Mouse (Mus musculus): ENCODE results near the gene Cxcl9.

Cxcl9 gene

DNA sequence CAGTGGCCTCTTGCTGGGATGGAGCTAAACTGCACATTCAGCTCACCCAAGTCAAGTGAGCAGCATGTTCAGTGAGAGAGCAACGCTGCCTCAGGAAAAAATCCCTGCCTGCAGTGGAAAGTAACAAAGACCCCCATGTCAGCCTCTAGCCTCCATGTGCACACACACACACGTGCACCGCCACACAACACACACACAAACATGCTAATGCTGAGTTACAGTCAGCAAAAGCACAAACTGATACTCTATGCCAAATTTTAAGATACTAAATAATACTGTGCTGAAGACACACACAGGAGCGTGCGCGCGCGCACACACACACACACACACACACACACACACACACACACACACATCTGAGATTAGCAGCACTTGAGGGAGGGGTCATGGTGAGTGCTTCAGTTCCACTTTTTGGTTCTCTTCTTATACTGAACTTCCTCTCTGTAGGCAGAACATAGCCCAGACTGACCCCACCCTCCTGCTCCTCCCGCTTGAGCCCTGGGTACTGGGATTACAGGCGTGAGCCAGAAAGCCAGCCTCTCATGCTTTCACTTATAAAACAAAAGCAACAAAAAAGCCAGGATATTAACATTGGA, 48.8 kb downstream of the Cxcl9 start:
- no peak for DNase-seq (ENCODE audit: low spot score)

DNA sequence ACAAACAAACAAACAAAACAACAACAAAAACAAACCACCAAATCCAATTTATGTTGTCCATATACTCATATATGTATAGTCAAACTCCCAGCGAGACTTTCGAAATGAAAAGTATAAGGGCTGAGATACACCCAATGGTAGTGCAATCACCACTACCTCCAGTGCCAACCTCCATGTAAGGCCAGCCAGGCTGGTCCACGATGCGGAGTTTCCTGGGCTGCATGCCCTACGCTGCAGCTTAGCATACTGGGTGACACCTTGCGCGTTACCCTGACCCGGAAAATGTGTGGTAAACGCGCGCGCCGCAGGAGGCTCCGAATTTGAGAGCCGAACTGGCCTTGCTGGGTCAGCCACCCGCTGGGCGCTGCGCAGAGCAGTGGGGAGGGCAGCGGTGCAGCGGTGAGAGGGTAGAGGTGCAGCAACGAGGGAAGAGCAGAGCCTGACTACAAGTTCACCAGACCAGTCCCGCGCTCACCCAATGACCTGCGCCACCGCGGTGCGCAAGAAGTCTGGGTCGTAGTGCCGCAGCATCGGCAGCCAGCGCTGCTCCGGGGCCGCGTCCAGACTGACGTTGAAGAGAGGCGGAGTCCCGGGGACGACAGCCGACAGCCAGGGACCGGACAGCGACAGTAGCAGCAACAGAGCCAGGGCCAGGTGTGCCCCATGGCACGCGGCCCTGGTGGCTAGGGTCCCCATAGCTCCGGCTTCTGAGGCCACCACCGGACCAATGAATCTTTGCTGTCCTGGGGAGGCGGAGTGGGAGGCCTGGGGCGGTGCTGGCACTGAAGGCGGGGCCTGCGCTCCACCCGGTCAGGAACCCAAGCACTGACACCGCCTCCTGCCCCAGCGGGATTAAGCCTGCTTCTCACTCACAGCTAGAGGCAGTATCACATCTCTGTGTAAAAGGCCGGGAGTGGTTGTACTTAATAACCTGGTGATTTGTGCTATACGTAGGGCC, 50.2 kb downstream of the Cxcl9 start, which contains the start of gene Naaa:
TSS of gene Naaa (minus strand) at position 734 of the 958 bp plus-strand sequence.
- DNase-seq (ENCODE audit: low spot score), result peak; percentile 73

Measured in urinary bladder, postnatal 25 days (tissue).